Mouse (Mus musculus) forebrain, embryonic 14.5 days (tissue): ENCODE results near the gene Asah2. TPM values are rescaled to one million over a fixed set of nuclear protein-coding genes. Genes with fewer than 3 reads are reported as not detected.
"Not testable (repeated sequence)": the region's sequence is repeated elsewhere in the genome, so short reads cannot be mapped to it uniquely, and the experiment has no call there.

Experiments used
- ATAC-seq: fragments of 200-750 bp; cut with Nextera tagmentation; 2 replicates; pipeline ENCODE4 v1.8.0; 2017; ENCODE audit warnings: mild to moderate bottlenecking, moderate library complexity
- DNase-seq: peaks from one replicate; pipeline ENCODE4 v3.0.0-alpha.2; 2015; ENCODE audit warnings: low spot score
- H3K27ac ChIP-seq: fragments of 300-500 bp; sonication (generic); 2 replicates; pipeline ENCODE4 v1.5.1; 2014; ENCODE audit warnings: low read depth, mild to moderate bottlenecking, control low read depth, low read length, moderate library complexity
- H3K27me3 ChIP-seq: fragments of 300-500 bp; sonication (generic); replicated peaks from 2 replicates; pipeline ENCODE4 v1.6.1; 2014; ENCODE audit warnings: low read length, control low read depth, mixed read lengths; ENCODE audit not compliant: control insufficient read depth, insufficient read depth
- H3K36me3 ChIP-seq: fragments of 300-500 bp; sonication (generic); 2 replicates; pipeline ENCODE4 v1.6.1; 2014; ENCODE audit warnings: low read length, control low read depth; ENCODE audit not compliant: control insufficient read depth, insufficient read depth
- H3K4me1 ChIP-seq: fragments of 300-500 bp; sonication (generic); 2 replicates; pipeline ENCODE4 v1.6.1; 2014; ENCODE audit warnings: antibody characterized with exemption, low read length, control low read depth; ENCODE audit not compliant: control insufficient read depth, insufficient read depth
- H3K4me2 ChIP-seq: fragments of 300-500 bp; sonication (generic); 2 replicates; pipeline ENCODE4 v1.6.1; 2014; ENCODE audit warnings: mild to moderate bottlenecking, control low read depth, low read length
- H3K4me3 ChIP-seq: fragments of 300-500 bp; sonication (generic); 2 replicates; pipeline ENCODE4 v1.5.1; 2014; ENCODE audit warnings: low read depth, low read length, control low read depth
- H3K9ac ChIP-seq: fragments of 300-500 bp; sonication (generic); 2 replicates; pipeline ENCODE4 v1.6.1; 2014; ENCODE audit warnings: mild to moderate bottlenecking, low read length, control low read depth, moderate library complexity
- H3K9me3 ChIP-seq: fragments of 300-500 bp; sonication (generic); replicated peaks from 2 replicates; pipeline ENCODE4 v1.6.1; 2016; ENCODE audit warnings: low read length, control low read depth, mixed read lengths; ENCODE audit not compliant: control insufficient read depth
- WGBS: fragments of 180-500 bp; shearing (Covaris S2); extraction: QIAGEN DNeasy Blood & Tissue Kit; methylation state at CpG from one replicate; pipeline ENCODE4 v1.1.7; 2014; 5-methylcytosine and 5-hydroxymethylcytosine counted together
- polyA plus RNA-seq: library from polyadenylated mRNA; unstranded; fragments of >200 nt; fragmentation: Nextera tagmentation; extraction: Ambion mirVana; gene quantifications from 2 replicates; pipeline ENCODE4 v1.2.1, GENCODE M21; 2014

Gene Asah2
- polyA plus RNA-seq, 1 experiment from 2014 or later = 0.48 TPM

DNA sequence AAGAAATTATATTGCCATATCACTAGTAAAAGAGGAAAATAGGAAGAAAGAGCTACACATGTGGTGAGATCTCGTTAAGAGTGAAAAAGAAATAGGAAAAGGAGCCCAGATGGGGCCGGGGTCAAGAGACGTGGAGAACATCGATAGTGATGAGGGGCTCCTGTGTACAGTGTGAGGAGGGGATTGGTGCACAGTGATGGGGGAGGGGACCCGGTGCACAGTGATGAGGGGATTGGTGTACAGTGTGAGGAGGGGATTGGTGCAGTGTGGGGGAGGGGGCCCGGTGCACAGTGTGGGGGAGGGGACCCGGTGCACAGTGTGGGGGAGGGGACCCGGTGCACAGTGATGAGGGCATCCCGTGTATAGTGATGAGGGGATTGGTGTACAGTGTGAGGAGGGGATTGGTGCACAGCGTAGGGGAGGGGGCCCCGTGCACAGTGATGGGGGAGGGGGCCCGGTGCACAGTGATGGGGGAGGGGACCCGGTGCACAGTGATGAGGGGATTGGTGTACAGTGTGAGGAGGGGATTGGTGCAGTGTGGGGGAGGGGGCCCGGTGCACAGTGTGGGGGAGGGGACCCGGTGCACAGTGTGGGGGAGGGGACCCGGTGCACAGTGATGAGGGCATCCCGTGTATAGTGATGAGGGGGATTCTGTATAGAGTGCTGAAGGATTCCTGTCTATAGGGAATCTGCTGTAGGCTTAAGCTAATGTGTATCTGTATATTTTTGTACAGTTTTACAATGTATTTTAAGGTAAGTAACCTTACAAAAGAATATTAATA, 23.9 kb upstream of the Asah2 start:
- not testable (repeated sequence) for H3K9ac ChIP-seq, H3K4me3 ChIP-seq, H3K27ac ChIP-seq, H3K27me3 ChIP-seq, H3K4me1 ChIP-seq, DNase-seq, H3K9me3 ChIP-seq, H3K36me3 ChIP-seq, H3K4me2 ChIP-seq
- peak; percentile 22; the same call in 1 of the 2 replicates for ATAC-seq
- WGBS = 88% methylated on average over 13 of the region's 17 CpGs

GRCm38 (mm10) chr19:32129281-32129680, 21.3 kb upstream of the Asah2 start:
- no peaks in the 10 kb centered on the region for H3K27me3 ChIP-seq
- H3K9ac ChIP-seq = no peak overlapping the region
- no peak overlapping the region for H3K27ac ChIP-seq
- DNase-seq = no peak
- H3K9me3 ChIP-seq = no peaks in the 10 kb centered on the region
- no peak overlapping the region for H3K4me2 ChIP-seq
- H3K4me1 ChIP-seq = no peaks in the 10 kb centered on the region
- H3K4me3 ChIP-seq = no peak overlapping the region
- no peaks in the 10 kb centered on the region for H3K36me3 ChIP-seq
- ATAC-seq = no peak
- 92% methylated on average over 8 of the region's 8 CpGs for WGBS

- ATAC-seq = 0 out of 2 replicates have a peak, but pooled peaks have one; percentile 31
- no peaks in the 10 kb centered on the region for H3K36me3 ChIP-seq
- H3K4me3 ChIP-seq = no peak overlapping the region
- peak; percentile 13 for DNase-seq
- no peak overlapping the region for H3K9ac ChIP-seq
- 80% methylated on average over 10 of the region's 10 CpGs for WGBS
- H3K27me3 ChIP-seq = no peaks in the 10 kb centered on the region
- no peak overlapping the region for H3K27ac ChIP-seq
- no peaks in the 10 kb centered on the region for H3K9me3 ChIP-seq
- no peak overlapping the region for H3K4me2 ChIP-seq
- H3K4me1 ChIP-seq = no peaks in the 10 kb centered on the region
Measured at GRCm38 (mm10) chr19:32127180-32127850, 19.3 kb upstream of the Asah2 start.

GRCm38 (mm10) chr19:32124155-32124554, 16.1 kb upstream of the Asah2 start:
- no peak overlapping the region for H3K9ac ChIP-seq
- no peaks in the 10 kb centered on the region for H3K9me3 ChIP-seq
- no peak for DNase-seq
- no peaks in the 10 kb centered on the region for H3K4me1 ChIP-seq
- WGBS = 93% methylated on average over 9 of the region's 9 CpGs
- no peaks in the 10 kb centered on the region for H3K36me3 ChIP-seq
- H3K4me3 ChIP-seq = no peak overlapping the region
- no peak overlapping the region for H3K4me2 ChIP-seq
- no peaks in the 10 kb centered on the region for H3K27me3 ChIP-seq
- no peak overlapping the region for H3K27ac ChIP-seq
- ATAC-seq = no peak

DNA sequence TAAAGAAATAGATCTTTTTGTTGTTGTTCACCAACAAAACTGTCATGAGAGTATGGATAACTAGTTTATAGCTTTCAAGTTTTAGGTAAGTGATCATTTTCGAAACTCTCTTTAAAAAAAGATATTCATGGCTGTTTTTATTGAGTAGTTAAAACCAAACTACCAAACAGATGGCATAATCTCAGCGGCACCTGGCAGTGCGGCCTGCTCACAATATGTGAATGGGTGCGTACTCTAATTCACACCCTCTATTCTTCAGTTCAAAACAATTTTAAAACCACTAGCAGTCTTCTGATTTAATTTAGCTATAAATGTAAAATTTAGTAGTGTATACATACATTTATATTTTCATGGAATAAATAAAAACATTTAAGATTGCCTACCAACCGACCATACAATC, 15.2 kb upstream of the Asah2 start:
- H3K4me1 ChIP-seq = no peaks in the 10 kb centered on the region
- H3K4me3 ChIP-seq = no peak overlapping the region
- no peak overlapping the region for H3K27ac ChIP-seq
- no peaks in the 10 kb centered on the region for H3K9me3 ChIP-seq
- H3K9ac ChIP-seq = no peak overlapping the region
- ATAC-seq (no peak), DNase-seq (peak; percentile 19)
- no peaks in the 10 kb centered on the region for H3K27me3 ChIP-seq
- H3K36me3 ChIP-seq = no peaks in the 10 kb centered on the region
- 75% methylated on average over 5 of the region's 5 CpGs for WGBS
- no peak overlapping the region for H3K4me2 ChIP-seq

DNA sequence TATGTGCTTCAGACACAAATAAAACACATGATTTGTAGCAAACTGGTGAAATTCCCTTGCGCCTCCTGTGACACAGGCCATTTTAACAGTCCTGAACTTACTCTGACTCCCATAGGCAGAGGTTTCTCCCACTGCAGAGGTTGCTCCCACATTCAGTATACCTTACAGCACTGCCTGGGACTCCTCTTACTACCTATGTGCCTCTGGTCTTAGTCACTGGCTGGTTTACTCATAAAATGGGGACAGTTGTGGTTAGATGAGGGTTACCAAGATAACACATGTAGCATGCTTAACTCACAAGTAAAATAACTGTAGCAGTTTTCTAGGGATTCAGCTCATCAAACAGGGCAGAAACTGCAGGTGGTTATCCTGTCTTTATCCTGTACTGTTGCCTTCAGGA, 12.8 kb upstream of the Asah2 start:
- DNase-seq (no peak), ATAC-seq (no peak)
- no peak overlapping the region for H3K4me2 ChIP-seq
- H3K27me3 ChIP-seq = no peaks in the 10 kb centered on the region
- no peaks in the 10 kb centered on the region for H3K4me1 ChIP-seq
- H3K9me3 ChIP-seq = no peaks in the 10 kb centered on the region
- no peak overlapping the region for H3K27ac ChIP-seq
- H3K9ac ChIP-seq = no peak overlapping the region
- no peaks in the 10 kb centered on the region for H3K36me3 ChIP-seq
- no peak overlapping the region for H3K4me3 ChIP-seq
- 86% methylated on average over 1 of the region's 1 CpGs for WGBS

DNA sequence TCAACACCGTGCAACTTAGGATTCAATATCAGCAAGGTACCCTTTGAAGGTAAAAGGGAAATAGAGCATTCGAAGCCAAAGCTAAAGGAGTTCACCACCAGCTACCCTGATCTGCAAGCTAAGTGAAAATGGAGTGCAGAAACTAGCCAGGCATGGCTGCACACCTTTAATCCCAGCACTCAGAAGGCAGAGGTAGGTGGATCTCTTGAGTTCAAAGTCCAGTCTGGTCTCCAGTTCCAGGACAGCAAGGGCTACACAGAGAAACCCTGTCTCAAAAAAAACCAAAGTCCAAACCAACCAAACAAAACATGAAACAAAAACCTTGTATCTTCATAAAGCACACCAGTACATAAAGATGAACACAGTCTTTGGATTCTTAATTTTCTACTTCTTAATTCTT, 11.7 kb upstream of the Asah2 start:
- no peaks in the 10 kb centered on the region for H3K36me3 ChIP-seq
- H3K4me3 ChIP-seq = no peak overlapping the region
- no peaks in the 10 kb centered on the region for H3K27me3 ChIP-seq
- H3K4me1 ChIP-seq = no peaks in the 10 kb centered on the region
- no peak overlapping the region for H3K9ac ChIP-seq
- DNase-seq (no peak), ATAC-seq (no peak)
- H3K27ac ChIP-seq = no peak overlapping the region
- 89% methylated on average over 2 of the region's 2 CpGs for WGBS
- H3K9me3 ChIP-seq = no peaks in the 10 kb centered on the region
- H3K4me2 ChIP-seq = no peak overlapping the region

DNA sequence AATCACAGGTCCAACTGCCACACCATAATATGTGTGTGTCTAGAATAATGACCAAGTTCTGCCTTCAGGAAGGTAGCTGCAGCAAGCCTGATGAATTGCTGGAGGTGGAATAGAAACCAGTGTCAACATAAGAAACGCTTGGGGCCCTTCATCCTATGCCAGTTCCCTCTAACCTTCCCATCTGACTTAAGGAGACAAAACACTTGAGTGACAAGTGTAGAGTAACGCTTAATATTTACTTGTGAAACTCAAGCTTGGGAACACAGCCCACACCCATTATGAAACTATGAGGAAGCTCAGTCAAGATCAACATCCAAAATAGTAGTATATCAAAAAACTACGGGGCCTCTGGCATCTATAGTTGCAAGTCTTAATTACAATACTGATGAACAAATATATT, 10.5 kb upstream of the Asah2 start:
- ATAC-seq (no peak), DNase-seq (no peak)
- Histone ChIP-seq H3K4me1 (no peaks in the 10 kb centered on the region), H3K9ac (no peak overlapping the region), H3K27ac (no peak overlapping the region), H3K4me3 (no peak overlapping the region), H3K4me2 (no peak overlapping the region), H3K36me3 (no peaks in the 10 kb centered on the region), H3K27me3 (no peaks in the 10 kb centered on the region), H3K9me3 (no peaks in the 10 kb centered on the region)
- 93% methylated on average over 3 of the region's 3 CpGs for WGBS

DNA sequence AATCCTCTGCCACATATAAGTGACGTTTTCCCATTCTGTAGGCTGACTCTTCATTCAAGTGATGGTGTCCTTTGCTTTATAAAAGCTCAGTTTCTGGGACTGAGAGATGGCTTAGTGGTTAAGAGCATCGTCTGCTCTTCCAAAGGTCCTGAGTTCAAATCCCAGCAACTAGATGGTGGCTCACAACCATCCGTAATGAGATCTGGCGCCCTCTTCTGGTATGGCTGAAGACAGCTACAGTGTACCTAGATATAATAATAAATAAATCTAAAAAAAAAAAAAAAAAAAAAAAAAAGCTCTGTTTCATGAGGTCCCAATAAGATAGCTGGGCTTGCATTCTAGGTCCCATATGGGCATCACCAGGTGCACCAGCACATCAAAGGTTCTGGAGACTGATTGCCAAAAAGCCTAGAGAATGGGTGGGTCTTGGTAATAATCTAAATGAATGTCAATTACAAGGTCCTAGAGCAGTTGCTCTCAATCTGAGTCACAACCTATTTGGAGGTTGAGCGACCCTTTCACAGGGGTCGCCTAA, 9.5 kb upstream of the Asah2 start:
- Histone ChIP-seq H3K9ac (no peak overlapping the region), H3K27me3 (no peaks in the 10 kb centered on the region), H3K9me3 (no peaks in the 10 kb centered on the region), H3K27ac (no peak overlapping the region), H3K4me2 (no peak overlapping the region), H3K4me1 (no peaks in the 10 kb centered on the region), H3K36me3 (no peaks in the 10 kb centered on the region), H3K4me3 (no peak overlapping the region)
- no peak for ATAC-seq
- WGBS = 76% methylated on average over 6 of the region's 6 CpGs
- DNase-seq = no peak
